Mouse (Mus musculus) right cerebral cortex, postnatal 10 days (tissue): ENCODE measurements at regions not wholly inside any gene's neighbourhood (a gene's known extent, or its start where the extent isn't known, plus 50 kb on each side); places are given as distances from the start of the nearest gene placed in this dataset.
A peak's percentile ranks its signal among the peaks of the same experiment; 100 is the strongest.

ENCODE experiments used
- DNase-seq, 2 experiments: peaks; one replicate each; pipeline ENCODE4 v3.0.0; 2021; ENCODE audit warnings: low spot score in 2 of 2

DNA sequence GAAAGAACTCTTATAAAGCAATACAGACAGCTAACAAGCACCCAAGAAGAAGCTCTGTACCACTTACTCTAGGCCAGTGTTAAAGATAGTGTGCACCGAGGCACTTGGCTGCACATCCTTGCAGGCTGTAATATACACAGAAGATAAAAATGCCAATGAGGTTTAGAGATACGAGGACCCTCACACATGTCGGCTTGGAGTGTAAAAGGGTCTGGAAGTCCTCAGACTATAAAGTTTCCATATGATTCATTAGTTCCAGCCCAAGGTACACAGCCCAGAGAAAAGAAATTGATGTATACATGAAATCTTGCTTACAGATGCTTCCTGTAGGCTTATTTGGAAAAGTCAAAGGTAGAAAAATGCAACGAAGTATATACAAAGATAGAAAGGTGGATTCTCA, 800.3 kb upstream of the Lrrc6 start:
- DNase-seq = no peak

DNA sequence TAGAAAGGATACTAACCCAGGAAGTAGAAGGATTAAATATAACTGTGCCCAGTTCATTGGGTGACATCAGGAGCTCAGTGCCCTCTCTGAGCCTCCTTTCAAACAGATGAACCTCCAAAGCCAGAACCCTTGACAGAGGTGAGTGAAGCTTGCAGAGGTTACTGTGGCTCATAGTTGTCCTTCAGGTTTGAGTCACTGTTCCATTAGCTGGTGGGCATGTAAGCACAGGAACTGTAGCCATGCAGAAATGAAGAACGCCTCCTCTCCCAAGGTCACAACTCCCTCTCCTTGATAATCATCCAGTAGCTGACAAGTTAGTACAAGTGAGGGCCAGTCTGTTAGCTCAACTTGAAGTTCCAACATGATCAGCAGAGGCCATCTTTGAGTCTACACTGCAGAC, 794.1 kb upstream of the Lrrc6 start:
- DNase-seq = no peak

DNA sequence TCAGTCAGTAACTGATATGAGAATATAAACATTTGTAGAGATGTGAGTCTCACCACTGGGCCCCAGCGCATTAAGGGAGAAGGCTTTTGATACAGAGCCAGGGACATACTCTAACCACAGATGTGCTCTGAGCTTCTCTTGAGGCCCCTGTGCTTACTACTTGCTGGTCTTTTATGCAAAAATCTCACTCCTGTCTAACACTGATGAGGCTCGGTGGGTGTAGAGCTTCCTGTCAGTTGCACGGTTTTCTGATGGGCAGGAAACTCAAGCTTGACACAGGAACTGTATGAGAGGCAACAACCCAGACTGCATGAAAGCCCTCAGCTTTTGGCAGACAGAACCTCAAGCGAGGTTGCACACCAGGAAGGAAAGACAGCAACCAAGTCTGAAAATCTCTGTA, 789.0 kb upstream of the Lrrc6 start:
- DNase-seq = no peak

DNA sequence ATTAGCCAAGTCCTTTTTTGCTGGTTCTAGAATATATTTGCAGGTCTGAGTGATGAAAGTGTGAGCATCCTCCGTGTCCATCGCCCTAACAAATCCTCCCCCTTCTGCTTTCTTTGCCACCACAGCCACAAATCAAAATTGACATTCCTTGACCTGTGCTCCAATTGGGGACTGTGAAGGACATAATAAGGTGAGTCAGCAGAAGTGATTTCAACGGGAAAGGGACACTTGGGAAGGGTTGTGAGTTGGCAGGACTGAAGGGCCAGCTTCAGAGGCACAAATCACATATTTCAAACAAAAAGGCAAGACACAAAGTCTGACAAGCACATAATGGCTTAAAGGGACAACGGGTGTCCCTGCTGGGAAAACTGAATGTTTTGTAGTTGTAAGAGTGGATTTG, 784.2 kb upstream of the Lrrc6 start:
- no peak for DNase-seq

DNA sequence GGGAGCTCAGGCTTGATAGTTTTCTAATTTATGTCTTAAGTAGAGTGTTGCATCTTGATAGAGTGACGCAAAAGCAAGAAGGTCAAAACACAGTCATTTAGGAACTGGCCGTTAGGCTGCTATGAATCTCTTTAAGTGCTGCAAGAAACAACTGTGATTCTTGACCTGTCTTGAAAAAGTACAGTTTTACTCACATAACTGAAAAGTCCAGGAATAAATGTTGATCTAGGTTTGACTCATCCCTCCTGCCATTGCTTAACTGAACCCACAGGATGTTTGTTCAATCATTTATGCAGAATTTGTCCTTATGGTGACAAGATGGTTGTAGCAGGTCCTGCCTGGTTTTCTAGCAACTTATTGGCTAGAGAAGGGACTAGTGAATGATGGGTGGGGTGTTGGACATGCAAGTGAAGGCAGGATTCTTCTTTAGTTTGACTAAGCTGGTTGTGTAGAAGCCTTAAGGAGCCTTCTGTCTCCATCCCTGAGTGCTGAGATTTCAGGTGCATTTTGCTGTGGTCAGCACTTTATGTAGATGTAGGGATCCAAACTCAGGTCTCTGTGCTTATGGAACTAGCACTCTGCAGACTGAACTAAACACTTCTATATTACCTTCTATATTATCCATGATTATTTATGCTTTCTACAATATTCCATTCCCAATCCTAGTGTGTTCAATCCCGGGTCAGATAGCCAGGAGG, 782.7 kb upstream of the Lrrc6 start:
- DNase-seq = no peak

DNA sequence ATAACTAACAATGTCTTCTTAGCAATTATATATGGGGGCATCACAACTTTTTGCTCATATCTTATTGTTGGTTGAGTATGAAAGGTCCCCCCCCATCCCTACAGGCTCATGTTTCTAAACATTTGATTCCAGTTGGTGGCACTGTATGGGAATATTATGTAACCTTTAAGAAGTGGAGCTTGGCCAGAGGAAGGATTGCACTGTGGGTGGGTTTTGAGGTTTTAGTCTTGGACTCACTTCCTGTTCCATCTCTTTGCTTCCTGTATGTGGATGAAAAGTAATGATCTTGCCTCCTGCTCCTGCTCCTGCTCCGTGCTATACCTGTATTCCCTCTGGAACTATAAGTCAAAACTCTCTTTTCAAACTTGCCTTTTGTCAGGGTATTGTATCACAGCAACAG, 778.2 kb upstream of the Lrrc6 start:
- DNase-seq = no peak

DNA sequence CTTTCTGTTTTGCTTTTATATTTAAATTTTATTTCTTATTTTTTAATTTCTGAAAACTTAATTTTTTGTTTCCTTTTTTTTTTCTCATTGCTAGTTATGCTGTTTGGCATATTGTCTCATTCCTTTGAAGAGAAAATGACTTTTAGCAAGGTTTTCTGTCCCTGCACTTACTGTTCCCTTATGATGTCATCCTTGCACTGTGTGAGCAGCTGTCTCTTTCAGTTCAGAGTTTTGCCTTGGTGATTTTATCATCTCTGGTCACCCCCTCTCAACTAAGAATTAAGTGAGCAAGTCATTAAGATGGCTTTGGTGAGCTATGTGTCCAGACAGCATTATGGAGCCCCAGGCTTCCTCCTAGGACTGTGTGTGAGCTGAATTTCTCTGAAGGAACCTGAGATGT, 774.3 kb upstream of the Lrrc6 start:
- no peak for DNase-seq

DNA sequence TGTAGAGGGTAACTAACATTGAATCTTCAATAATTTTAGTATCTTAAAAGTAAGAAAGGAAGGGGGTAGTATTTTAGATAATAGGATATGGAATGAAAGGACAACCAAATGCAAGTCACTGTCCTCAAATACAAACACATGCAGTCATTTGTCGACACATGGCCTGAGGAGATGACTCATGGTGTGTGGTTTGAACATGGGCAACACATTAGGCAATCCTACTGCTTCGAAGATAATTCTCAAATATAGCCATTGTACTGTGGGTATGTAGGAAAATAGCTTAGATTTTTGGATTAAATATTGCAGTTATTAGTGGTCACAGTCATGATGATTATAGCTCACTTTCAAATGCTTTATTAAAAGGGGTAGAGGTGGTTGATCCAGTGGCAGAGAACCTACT, 771.7 kb upstream of the Lrrc6 start:
- no peak for DNase-seq

DNA sequence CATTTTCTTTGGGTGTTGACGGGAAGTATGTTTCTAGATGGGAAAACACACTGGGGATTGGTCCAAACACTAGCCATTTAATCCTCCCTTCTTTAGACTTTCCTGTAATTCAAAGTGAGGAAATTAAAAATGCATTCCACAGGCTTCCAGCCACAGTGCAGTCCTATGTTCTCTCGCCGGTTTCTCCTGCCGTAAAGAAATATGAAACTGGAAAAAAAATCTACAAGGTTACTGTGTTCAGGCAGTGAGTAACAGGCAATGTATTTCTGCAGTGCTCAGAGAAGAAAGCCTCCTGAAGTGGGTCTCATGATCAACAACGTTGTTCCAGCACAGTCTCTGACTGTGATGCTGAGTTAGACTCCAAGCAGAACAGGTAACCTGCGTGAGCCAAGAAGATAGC, 763.0 kb upstream of the Lrrc6 start:
- no peak for DNase-seq

DNA sequence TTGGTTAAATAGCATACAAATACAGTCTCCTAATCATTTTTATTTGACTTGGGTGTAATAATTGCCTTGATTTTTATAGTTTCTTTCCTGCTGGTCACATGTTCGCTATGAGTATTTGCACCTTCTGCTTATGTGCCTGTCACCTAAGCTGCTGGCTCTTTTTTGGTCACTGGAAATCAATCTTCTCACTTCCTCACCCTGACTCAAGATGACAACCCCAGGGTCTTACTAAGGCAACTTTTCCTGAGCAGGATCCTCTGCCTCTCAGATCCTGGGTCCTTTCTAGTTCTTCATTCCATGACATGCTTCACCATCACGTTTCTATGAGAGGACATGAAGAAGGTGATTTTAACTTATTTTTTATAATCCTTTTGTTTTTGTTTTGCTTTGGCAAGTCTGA, 762.6 kb upstream of the Lrrc6 start:
- no peak for DNase-seq

DNA sequence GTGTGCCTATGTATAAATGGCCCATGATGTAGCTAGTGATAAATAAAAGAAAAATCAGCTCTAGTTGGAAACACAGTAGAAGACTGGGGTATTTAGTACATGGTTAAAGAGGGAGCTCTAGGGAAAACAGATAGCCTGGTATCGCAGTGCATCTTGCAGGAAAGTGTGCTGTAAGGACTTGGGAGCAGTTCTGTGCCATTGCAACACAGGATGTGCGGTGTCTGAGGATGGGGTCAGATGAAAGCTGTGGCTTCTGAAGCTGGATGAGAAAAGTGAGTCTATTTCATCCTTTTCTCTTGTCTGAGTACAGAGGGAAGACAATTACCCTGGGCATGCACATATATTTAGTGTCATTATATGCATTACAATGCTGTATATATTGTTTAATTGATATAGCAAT, 761.6 kb upstream of the Lrrc6 start:
- DNase-seq = no peak

DNA sequence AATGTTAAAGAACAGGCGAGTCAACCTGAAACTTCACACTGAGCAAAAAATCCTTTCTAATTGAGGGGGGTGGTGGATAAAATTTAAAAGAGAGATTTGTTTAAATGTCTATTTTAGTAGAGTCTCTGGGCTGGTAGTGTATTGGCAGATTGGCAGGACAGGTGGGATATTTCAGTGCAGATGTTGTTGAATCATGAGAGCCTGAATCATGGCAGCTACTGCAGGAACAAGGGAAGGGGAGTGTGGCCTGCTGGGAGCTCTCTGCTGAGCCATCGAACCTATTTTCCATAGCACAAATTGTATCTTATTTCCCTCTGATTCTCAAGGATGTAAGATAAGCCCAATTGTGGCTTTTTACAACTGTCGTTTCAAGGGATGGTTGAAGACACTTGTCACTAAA, 760.0 kb upstream of the Lrrc6 start:
- DNase-seq = no peak

DNA sequence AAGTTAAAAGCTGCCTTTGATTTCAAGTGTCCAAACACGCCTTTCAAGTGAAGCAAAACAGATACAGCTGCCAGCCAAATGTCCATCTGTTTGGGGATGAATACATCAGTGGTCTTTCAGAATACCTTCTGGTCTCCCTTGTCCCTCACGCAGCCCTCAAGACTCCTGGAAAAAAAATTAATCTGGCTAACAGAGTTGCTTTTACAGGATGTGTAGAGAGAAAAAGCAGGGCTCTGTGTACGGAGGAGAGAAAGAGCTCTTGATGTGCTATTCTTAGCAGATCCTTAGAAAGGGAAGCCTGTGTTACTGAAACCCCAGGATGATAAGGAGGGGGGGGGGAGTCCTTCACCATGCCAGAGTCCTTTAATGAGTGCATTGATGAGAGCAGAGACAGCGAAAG, 748.4 kb upstream of the Lrrc6 start:
- peak; percentile 25 to 35 for DNase-seq

DNA sequence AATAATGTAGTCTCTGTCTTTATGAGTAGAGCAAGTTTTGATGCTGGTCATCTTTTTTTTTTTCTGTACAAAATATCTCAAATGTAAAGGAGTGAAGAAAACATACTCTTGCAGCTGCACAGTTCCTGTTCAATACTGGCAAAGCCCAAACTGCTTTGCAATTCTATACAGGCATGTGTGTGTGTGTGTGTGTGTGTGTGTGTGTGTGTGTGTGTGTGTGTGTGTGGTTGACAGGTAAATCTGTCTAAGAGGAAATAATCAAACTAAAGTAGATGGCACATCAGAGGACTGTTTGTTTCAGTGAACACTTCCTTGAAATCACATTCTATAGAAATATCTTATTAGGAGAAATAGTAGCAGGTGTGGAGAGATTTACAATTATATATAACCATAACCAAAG, 747.8 kb upstream of the Lrrc6 start:
- DNase-seq = no peak

DNA sequence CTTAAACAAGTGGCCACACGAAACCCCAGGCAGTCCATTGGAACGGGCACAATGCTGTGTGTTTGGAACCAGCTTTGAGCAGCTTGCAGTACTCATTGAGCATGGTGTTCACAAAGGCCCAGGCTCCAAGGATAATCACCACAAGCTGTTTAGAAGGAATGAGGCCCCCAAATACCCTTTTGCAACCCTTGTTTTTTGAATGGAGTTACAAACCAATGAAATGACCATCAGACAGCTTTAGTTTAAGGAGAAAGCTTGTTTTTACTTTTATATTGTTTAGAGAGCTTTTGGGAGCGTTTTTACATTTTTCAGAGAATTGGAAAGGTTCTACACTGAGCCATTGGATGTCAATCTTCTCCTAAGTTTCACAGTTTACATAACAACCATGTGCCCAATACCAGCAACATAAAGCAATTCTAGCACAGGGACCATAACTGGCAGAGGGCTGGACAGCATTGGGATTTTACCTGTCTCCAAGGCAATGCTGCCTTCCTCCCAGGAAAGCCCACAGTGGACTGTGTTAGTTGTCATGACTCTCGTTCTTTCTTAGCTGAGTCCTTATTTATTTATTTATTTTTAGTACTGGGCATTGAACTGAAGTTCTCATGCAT, 745.1 kb upstream of the Lrrc6 start:
- DNase-seq = peak; percentile 38 to 40

DNA sequence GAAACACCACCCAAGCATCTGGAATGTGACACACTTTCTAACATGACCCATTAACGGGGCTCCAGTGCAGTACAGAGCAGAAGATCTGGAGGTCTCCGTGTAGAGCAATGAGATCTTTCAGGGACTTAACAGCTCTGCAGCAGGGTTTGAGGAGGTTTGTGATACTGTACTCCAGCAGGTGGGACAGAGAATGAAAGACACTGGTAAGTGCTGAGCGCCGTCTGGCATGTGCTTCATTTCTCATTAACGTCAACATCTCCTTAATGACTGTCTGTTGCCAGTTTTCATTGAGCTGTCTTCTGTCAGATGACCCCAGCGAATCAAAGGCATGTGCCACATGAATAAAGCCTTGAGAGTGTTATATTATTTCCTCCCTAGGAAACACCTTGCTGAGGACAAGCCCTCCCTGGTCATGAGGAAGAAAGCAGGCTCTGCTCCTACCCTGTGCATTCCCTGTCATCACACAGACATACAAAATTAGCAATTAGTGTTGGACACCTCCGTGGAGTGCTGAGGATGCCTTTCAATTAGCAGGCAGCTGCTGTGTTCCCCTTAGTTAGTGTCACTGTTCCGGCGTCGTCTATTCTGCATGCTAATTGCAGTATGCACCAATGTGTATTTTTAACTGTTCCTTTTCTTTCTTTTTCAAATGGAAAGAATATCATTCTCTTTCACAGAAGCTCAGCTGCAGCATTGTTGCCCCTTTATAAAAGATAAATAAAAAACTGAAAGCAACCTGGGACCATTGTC, 744.4 kb upstream of the Lrrc6 start:
- peak; percentile 43 to 49 for DNase-seq

DNA sequence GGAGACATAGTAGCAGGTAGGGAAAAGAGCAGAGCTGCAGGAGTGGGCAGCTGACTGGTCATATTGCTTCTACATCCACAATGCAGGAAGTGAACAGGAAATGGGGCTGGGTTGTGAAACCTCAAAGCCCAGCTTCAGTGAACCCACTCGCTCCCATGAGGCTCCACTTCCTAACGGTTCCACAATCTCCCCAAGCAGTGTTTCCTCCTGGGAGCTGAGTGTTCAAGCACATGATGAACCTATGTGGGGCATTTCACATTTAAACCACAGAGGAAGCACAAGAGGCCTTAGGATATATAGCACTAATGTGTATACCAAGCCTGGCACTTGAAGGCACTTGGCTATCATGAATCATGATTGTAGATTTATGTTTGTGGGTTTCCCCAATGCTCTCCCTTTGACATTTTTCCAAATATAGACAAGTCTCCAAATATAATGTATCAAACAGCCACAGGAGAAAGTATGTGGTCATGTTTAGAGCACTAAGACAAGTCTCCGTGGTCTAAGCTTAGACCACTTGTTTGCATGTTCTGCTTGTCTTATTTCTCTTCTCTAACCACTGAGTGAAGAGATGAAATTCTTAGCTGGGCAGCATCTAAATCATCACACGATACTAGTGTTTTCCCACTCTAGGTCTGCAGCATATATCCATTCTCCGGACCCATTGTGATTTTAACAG, 734.5 kb upstream of the Lrrc6 start:
- no peak for DNase-seq

DNA sequence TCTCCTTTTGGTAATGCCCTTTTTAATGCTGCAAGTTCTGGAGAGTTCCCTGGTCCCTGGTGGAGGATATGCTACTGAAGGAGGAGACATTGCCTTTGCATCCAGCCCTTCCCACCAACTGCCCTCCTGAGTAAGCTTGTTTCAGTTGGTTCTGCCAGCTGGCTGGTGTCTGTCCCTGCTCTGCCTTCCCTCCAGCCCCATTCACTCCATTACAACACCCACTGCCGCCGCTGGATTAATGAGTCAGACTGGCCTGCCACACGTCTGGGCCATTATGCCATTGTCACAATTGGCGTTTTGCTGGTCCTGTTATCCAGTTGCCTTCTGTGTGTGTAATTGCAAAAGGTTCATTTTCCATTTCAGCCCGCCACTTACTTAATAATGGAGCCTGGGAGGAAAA, 728.6 kb upstream of the Lrrc6 start:
- DNase-seq = peak; percentile 30 to 46

DNA sequence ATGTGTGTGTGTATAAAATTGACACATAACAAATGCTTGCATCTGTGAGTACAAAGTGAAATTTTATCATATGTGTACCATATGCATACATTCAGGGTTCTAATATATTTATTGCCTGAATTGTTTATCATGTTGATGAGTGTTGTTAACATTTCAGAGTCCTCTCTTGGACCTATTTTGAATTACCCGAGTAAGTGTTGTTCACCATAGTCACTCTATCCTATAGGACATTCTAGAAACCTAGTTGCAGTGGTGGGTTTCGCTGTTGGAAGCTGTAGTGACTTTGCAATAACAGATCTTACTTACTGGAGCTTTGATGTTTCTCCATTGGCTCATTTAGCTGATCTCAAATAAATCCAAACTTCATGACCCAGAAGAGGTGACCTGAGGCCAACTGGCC, 727.9 kb upstream of the Lrrc6 start:
- no peak for DNase-seq

DNA sequence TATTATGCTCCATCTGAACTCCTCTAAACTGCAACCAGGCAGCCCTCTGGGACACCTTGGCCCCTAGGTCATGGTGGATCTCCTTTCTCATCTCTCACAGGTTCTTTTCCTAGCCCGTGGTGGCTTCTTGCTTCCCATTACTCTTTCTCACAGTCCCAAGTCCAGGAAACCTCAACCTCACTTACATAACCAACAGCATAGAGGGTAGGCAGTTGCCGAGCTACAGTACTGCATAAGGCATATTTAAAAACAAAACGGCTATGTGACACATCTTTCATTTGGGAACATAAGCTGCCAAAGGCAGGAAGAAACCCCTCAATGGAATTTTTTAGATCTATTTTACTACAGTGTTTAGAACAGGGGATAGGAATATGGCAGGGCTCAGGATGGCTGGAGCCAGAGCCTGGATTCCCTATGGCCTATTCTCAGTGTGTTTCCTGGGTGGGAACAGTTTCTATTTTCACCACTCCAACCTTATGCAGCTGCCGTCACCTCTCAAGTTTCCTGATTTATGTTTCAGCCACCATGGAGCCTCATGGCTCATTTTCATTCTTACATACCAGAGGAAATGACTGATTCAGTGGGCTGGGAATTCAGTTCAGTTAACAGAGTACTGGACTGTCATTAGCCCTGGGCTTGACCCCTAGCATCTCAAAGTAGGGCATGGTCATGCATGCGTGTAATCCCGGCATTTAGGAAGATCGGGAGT, 726.9 kb upstream of the Lrrc6 start:
- no peak for DNase-seq

DNA sequence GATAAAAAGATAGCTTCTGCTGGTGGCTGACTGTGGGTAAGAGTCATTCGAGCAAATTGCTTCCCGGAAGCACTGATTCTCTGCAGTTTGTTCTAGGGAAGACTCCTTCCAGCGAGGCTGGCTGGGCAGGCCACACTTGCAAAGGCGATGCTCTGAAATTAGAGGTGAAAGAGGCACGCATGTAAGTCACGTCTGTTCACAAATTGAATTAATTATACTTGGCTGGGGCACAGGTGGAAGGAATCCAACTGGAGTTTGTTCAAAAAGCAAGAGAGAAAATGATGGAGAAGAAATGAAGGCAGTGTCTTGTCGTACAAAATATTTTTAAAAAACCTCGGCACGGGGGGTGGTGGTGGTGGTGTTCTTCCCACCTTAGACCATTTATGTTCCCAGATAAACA, 726.2 kb upstream of the Lrrc6 start:
- DNase-seq = peak in 1 of 2 experiments; percentile 27
